Mouse (Mus musculus) ES-E14 (cell line): ENCODE measurements at regions not wholly inside any gene's neighbourhood (a gene's known extent, or its start where the extent isn't known, plus 50 kb on each side); places are given as distances from the start of the nearest gene placed in this dataset.

Experiments
- DNase-seq: peaks from one replicate; pipeline ENCODE4 v3.0.0-alpha.2; 2013; ENCODE audit warnings: low read depth, low spot score
- H3K27ac ChIP-seq: 2 replicates; pipeline ENCODE4 v1.5.1; 2012; ENCODE audit warnings: low read depth, mild to moderate bottlenecking, low read length, moderate library complexity, mixed read lengths; ENCODE audit not compliant: poor library complexity, insufficient read depth, severe bottlenecking
- H3K36me3 ChIP-seq: 2 replicates; pipeline ENCODE4 v1.6.1; 2012; ENCODE audit warnings: mild to moderate bottlenecking, low read length, moderate library complexity, mixed read lengths; ENCODE audit not compliant: control insufficient read depth, poor library complexity, insufficient read depth, severe bottlenecking
- H3K4me1 ChIP-seq, 2 experiments: fragments of 150-350 bp in 1 of 2; sonication (generic) in 1 of 2; 2 replicates each; pipeline ENCODE4 v1.6.1; 2012; ENCODE audit warnings: low read length in 2 of 2, mild to moderate bottlenecking in 1 of 2, mixed read lengths in 1 of 2; ENCODE audit not compliant: control insufficient read depth in 2 of 2, insufficient read depth in 2 of 2, poor library complexity in 1 of 2
- H3K4me3 ChIP-seq, 2 experiments: fragments of 150-350 bp in 1 of 2; sonication (generic) in 1 of 2; 2 replicates each; pipeline ENCODE4 v1.5.1; 2012; ENCODE audit warnings: low read length in 2 of 2, low read depth in 1 of 2, mild to moderate bottlenecking in 1 of 2, mixed read lengths in 1 of 2; ENCODE audit not compliant: insufficient read depth in 1 of 2, poor library complexity in 1 of 2, severe bottlenecking in 1 of 2
- H3K9ac ChIP-seq: 2 replicates; pipeline ENCODE4 v1.6.1; 2012; ENCODE audit warnings: low read depth, mild to moderate bottlenecking, low read length, mixed read lengths; ENCODE audit not compliant: poor library complexity, insufficient read depth, severe bottlenecking
- H3K9me3 ChIP-seq: fragments of 150-350 bp; sonication (generic); 2 replicates; pipeline ENCODE4 v1.6.1; 2012; ENCODE audit warnings: low read depth, mild to moderate bottlenecking, low read length; ENCODE audit not compliant: control insufficient read depth, insufficient read depth
- CHD2 ChIP-seq: IDR thresholded peaks from 2 replicates; pipeline ENCODE4 v1.6.1; 2014; ENCODE audit warnings: mild to moderate bottlenecking, low read depth, low read length, inconsistent platforms
- HCFC1 ChIP-seq: IDR thresholded peaks from 2 replicates; pipeline ENCODE4 v1.6.1; 2012; ENCODE audit warnings: low read length, inconsistent platforms, borderline replicate concordance; ENCODE audit not compliant: insufficient read depth
- MAFK ChIP-seq: IDR thresholded peaks from 2 replicates; pipeline ENCODE4 v1.6.1; 2014; ENCODE audit warnings: mild to moderate bottlenecking, low read depth, low read length, inconsistent platforms; ENCODE audit not compliant: insufficient read depth
- ZC3H11A ChIP-seq: IDR thresholded peaks from 2 replicates; pipeline ENCODE4 v1.6.1; 2012; ENCODE audit warnings: low read depth, mild to moderate bottlenecking, inconsistent platforms, low read length, borderline replicate concordance
- ZNF384 ChIP-seq: IDR thresholded peaks from 2 replicates; pipeline ENCODE4 v1.6.1; 2012; ENCODE audit warnings: low read depth, low read length, inconsistent platforms
- in situ Hi-C, 2 experiments: fragments of 600-800 bp; cut with MboI; formaldehyde crosslinking; loops; one replicate each; pipeline ENCODE4 v1.15.1; 2025; ENCODE audit warnings: low sequenced_read_pairs in 2 of 2, inconsistent platforms in 1 of 2; ENCODE audit not compliant: unreplicated experiment in 2 of 2

DNA sequence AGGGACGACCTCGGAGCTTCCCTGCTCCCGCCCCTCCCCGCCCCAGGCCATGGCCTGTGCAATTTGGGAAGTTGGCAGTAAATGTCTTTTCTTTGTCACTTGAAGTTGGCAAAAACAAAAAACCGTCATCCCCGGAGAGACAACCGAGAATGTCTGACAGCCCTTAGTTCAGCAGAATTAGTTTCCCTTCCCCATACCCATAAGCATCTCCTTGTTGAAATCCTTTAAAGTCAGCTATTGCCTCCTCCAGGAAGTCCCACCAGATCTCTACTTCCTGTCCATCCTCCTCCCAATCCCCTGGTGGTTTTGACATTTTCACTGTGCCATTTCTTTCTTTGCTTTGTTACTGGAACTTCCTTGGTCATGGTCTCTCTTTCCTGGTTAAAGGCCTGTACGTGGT, 54.8 kb downstream of the Foxb1 start:
- Histone ChIP-seq H3K9ac (no peak overlapping the region), H3K4me1 (no peaks in the 10 kb centered on the region), H3K36me3 (no peaks in the 10 kb centered on the region), H3K9me3 (no peaks in the 10 kb centered on the region), H3K4me3 (no peak overlapping the region), H3K27ac (no peak overlapping the region)
- no peak for TF ChIP-seq ZC3H11A
- no peak for TF ChIP-seq CHD2
- no peak for TF ChIP-seq ZNF384
- no peak for TF ChIP-seq MAFK
- TF ChIP-seq HCFC1: no peak
- no peak for DNase-seq
- in situ Hi-C loops: no loop called here

DNA sequence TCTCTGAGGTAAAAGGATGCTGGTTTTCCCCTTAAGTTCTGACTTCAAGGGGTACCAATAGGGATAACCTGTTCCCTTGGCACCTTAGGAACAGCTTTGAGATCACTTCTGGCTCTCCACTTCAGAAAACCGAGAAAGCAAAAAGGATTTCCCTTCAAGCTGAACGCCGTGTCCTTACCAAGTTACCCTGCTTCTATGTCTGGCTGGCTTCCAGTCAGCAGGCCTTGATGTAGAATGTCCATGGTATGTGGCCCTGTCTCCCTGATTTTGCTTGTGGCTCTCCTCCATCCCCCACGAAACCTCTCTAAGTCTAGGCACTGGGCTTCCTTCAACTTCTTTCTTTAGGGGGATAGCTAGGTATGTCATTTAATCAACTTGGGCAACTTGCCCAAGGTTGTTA, 55.7 kb downstream of the Foxb1 start:
- no peaks in the 10 kb centered on the region for H3K9me3 ChIP-seq
- no peak overlapping the region for H3K9ac ChIP-seq
- TF ChIP-seq ZC3H11A (no peak), CHD2 (no peak), ZNF384 (no peak), HCFC1 (no peak), MAFK (no peak)
- H3K36me3 ChIP-seq: no peaks in the 10 kb centered on the region
- no peak for DNase-seq
- H3K4me3 ChIP-seq: no peak overlapping the region
- no peaks in the 10 kb centered on the region for H3K4me1 ChIP-seq
- in situ Hi-C loops: no loop called here
- no peak overlapping the region for H3K27ac ChIP-seq

DNA sequence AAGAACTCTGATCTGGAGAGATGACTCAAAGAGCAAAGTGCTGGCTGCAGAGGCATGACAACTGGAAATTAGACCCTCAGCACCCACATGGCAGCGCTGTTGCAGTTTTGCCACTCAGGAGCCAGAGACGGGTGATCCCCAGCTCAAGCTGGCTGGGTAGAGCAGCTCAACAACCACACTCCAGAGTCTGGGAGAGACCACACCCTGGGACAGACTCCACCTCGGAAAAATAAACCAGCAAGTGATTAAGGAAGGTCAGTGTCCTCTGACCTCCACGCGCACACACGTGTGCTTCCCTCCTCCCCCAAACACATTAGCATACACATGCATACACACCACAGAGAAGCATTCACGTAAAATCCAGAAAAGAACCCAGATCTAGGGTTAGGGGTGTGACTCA, 57.0 kb downstream of the Foxb1 start:
- in situ Hi-C loops: no loop called here
- H3K27ac ChIP-seq: no peak overlapping the region
- H3K9me3 ChIP-seq: no peaks in the 10 kb centered on the region
- no peak overlapping the region for H3K4me3 ChIP-seq
- no peaks in the 10 kb centered on the region for H3K36me3 ChIP-seq
- no peak overlapping the region for H3K9ac ChIP-seq
- no peak for DNase-seq
- H3K4me1 ChIP-seq: no peaks in the 10 kb centered on the region
- no peak for TF ChIP-seq HCFC1

DNA sequence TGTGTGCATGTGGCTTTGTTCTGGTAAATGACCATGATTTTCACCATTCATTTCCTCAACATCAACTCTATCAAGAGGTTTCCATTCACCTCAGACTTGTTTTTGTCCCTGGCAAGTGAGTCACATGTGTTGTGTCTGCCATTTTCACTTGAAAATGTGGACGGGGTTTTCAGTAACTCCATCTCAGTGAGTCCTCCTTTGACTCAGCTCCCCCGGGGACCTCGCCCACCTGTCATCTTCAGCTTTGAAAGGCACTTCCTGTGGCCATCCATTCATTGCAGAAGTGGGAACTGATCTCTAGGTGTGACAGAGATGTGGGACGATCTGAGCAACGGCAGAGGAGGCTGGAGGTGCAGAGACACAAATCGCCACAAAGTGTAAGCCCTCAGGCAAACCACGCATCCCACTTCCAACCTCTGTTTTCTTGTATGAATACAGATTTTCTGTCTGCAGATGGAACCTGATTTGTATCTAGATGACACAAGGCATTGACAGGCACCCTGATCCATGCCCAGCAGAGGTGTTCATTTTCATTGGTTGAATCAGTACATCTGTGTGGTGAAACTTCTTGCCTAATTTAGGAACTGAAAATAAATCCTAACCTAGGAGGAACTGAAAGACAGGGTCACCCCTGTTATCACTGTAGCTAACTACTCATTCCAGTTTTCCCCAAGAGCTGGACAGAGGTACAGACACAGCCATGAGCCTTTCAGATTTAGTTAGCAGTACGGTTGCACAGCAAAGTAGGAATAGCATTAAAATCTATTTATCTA, 58.4 kb downstream of the Foxb1 start:
- in situ Hi-C loops: no loop called here
- Histone ChIP-seq H3K4me1 (no peaks in the 10 kb centered on the region), H3K4me3 (no peak overlapping the region), H3K9ac (no peak overlapping the region), H3K27ac (no peak overlapping the region), H3K9me3 (no peaks in the 10 kb centered on the region), H3K36me3 (no peaks in the 10 kb centered on the region)
- DNase-seq: no peak
- no peak for TF ChIP-seq ZC3H11A
- TF ChIP-seq HCFC1: no peak

GRCm38 (mm10) chr9:69700696-69701095, 60.0 kb downstream of the Foxb1 start:
- Histone ChIP-seq H3K36me3 (no peaks in the 10 kb centered on the region), H3K4me1 (no peaks in the 10 kb centered on the region), H3K27ac (no peak overlapping the region), H3K9me3 (no peaks in the 10 kb centered on the region), H3K9ac (no peak overlapping the region), H3K4me3 (no peak overlapping the region)
- TF ChIP-seq MAFK (no peak), ZNF384 (no peak), HCFC1 (no peak)
- in situ Hi-C loops: no loop called here
- DNase-seq: no peak
